ENCODE assay signal across 19 mouse cellular contexts in the genomic region with DNA sequence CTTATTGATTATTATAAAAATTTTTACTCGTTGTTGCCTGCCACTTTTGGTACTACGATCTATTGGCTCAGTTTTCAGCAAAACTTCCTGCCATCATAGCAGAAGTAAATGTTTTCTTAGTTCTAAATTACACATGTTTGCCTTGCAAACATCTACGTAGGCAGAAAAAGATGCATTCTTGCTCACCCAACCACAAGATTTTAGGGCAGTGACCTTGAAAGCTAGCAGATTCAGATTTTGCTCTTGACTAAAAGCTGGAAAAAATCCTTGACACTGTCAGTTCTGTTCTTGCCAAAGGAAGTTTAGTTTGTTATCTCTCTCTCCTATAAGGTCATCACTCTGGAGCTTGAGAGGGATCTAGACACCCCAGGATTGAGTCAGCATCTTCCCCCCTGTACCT.
DNase-seq lines count a peak whose midpoint lies in the region; TF ChIP-seq lines count a peak whose summit lies in the region.
"Had no signal": no experiment of that assay in that cellular context is flagged by ENCODE, and none has a peak within 500 bp of the region (broad histone marks: within the 10 kb centered on the region; RNA-seq: fewer than 3 reads in every experiment).

No protein-coding gene starts in this region.

- no peak for TF ChIP-seq POLR2A in kidney, adult 2 months (IDR thresholded peaks at IDR 0.05; ENCODE audit: low read depth, low read length)

- H3K4me3 ChIP-seq in kidney, adult 2 months (ENCODE audit: insufficient read depth, low read depth, low read length), result no peak overlapping the region
- H3K4me3 ChIP-seq: embryonic facial prominence, embryonic 10.5 days; embryonic facial prominence, embryonic 12.5 days; forebrain, embryonic 13.5 days; forebrain, embryonic 15.5 days had no signal

- no peaks in the 10 kb centered on the region for H3K27me3 ChIP-seq in kidney, adult 2 months (replicated peaks; ENCODE audit: control insufficient read depth, insufficient read depth, low read length)
- H3K27me3 ChIP-seq: embryonic facial prominence, embryonic 12.5 days; forebrain, embryonic 13.5 days; forebrain, embryonic 15.5 days; Patski had no signal

- no peak for TF ChIP-seq CTCF in kidney, adult 2 months (conservative IDR thresholded peaks at IDR 0.05; ENCODE audit: insufficient read depth, insufficient read length, low read depth, low read length)

- 33% methylated on average over 3 of the region's 3 CpGs for WGBS in kidney, adult 2 months

- peak; percentile 59 for DNase-seq in kidney, adult 2 months
- DNase-seq in kidney, postnatal 4 days, result no peak
- DNase-seq in kidney, adult 9 months, result peak; percentile 54
- DNase-seq in kidney, postnatal 14 days, result no peak
- DNase-seq in Muller cell, postnatal 12 days (ENCODE audit: inconsistent ontology term), result peak; percentile 29
- DNase-seq: adrenal gland, adult 8-10 months; adrenal gland, postnatal 14 days; adrenal gland, postnatal 36 days; cerebellum, adult 11-12 months; cerebellum, adult 2 months; cerebellum, adult 9-10 months; cerebellum, postnatal 10 days; cerebellum, postnatal 25 days; forebrain, postnatal 0 days had no signal

- no peak overlapping the region for H3K27ac ChIP-seq in kidney, adult 2 months (ENCODE audit: insufficient read depth, low read depth, low read length)
- H3K27ac ChIP-seq: embryonic facial prominence, embryonic 10.5 days; embryonic facial prominence, embryonic 12.5 days; forebrain, embryonic 13.5 days; forebrain, embryonic 15.5 days had no signal

- H3K4me1 ChIP-seq in kidney, adult 2 months (ENCODE audit: control insufficient read depth, insufficient read depth, low read length), result no peaks in the 10 kb centered on the region
- H3K4me1 ChIP-seq: forebrain, embryonic 13.5 days had no signal

- no peaks in the 10 kb centered on the region for H3K36me3 ChIP-seq in kidney, adult 2 months (ENCODE audit: control insufficient read depth, insufficient read depth, low read length)
- H3K36me3 ChIP-seq: embryonic facial prominence, embryonic 10.5 days; embryonic facial prominence, embryonic 12.5 days; forebrain, embryonic 15.5 days had no signal

Comparison
In these comparisons a context has a peak if more than half of its experiments do, and no peak if none do; other contexts are left out.
1. DNase-seq: peak in kidney, adult 2 months (single experiment), kidney, adult 9 months (single experiment) and Muller cell, postnatal 12 days (single experiment); none in kidney, postnatal 4 days (0 of 2) and kidney, postnatal 14 days (single experiment).